Mouse (Mus musculus) kidney, adult 2 months (tissue): ENCODE measurements at regions not wholly inside any gene's neighbourhood (a gene's known extent, or its start where the extent isn't known, plus 50 kb on each side); places are given as distances from the start of the nearest gene placed in this dataset.

Experiments used
- CTCF ChIP-seq: fragments of 200-500 bp; conservative IDR thresholded peaks from 2 replicates; pipeline ENCODE4 v1.5.1; 2011; ENCODE audit warnings: low read depth, mild to moderate bottlenecking, control low read depth, low read length, moderate library complexity, mixed read lengths; ENCODE audit not compliant: insufficient read depth, insufficient read length
- POLR2A ChIP-seq: fragments of 200-500 bp; IDR thresholded peaks from one replicate; pipeline ENCODE4 v1.6.1; 2011; ENCODE audit warnings: low read depth, low read length, control low read depth

GRCm38 (mm10) chr10:111736026-111736425 is 229.9 kb downstream of the Phlda1 start:
- TF ChIP-seq POLR2A, result no peak
- TF ChIP-seq CTCF, result no peak
